Mouse (Mus musculus) myocyte (in vitro differentiated cells): Measurements from ENCODE around the gene Ccnd3. TPM values are rescaled to one million over a fixed set of nuclear protein-coding genes. Genes with fewer than 3 reads are reported as not detected.

Experiments used
- H3K27me3 ChIP-seq: one replicate; pipeline ENCODE4 v1.6.1; 2011; ENCODE audit not compliant: control insufficient read depth, insufficient read depth, insufficient read length
- H3K36me3 ChIP-seq: one replicate; pipeline ENCODE4 v1.6.1; 2011; ENCODE audit not compliant: control insufficient read depth, insufficient read depth
- H3K4me2 ChIP-seq: one replicate; pipeline ENCODE4 v1.6.1; 2011; ENCODE audit warnings: low read depth, control low read depth
- H3K4me3 ChIP-seq: one replicate; pipeline ENCODE4 v1.5.1; 2011; ENCODE audit warnings: mild to moderate bottlenecking, control low read depth, moderate library complexity
- H3K79me2 ChIP-seq: one replicate; pipeline ENCODE4 v1.6.1; 2011; ENCODE audit not compliant: control insufficient read depth, insufficient read depth
- H3ac ChIP-seq: one replicate; pipeline ENCODE4 v1.6.1; 2011; ENCODE audit not compliant: control insufficient read depth, insufficient read length
- CEBPB ChIP-seq: IDR thresholded peaks from 2 replicates; pipeline ENCODE4 v1.6.1; 2011; ENCODE audit warnings: mild to moderate bottlenecking, moderate library complexity; ENCODE audit not compliant: poor library complexity, insufficient read depth, severe bottlenecking
- E2F4 ChIP-seq: IDR thresholded peaks from one replicate; pipeline ENCODE4 v1.6.1; 2011; ENCODE audit warnings: mild to moderate bottlenecking, control low read depth, moderate library complexity; ENCODE audit not compliant: insufficient read depth
- MAX ChIP-seq: IDR thresholded peaks from one replicate; pipeline ENCODE4 v1.6.1; 2011; ENCODE audit warnings: low read depth, mild to moderate bottlenecking, control low read depth
- MYOD1 ChIP-seq, 3 experiments: IDR thresholded peaks; one replicate each; pipeline ENCODE4 v1.6.1; 2011; ENCODE audit warnings: control low read depth in 2 of 3, low read depth in 2 of 3, mild to moderate bottlenecking in 2 of 3, moderate library complexity in 1 of 3; ENCODE audit not compliant: insufficient read length in 2 of 3, control insufficient read depth in 1 of 3
- MYOG ChIP-seq, 3 experiments: IDR thresholded peaks; one replicate each; pipeline ENCODE4 v1.6.1; 2011; ENCODE audit warnings: control low read depth in 2 of 3, low read depth in 2 of 3, mild to moderate bottlenecking in 2 of 3; ENCODE audit not compliant: insufficient read length in 2 of 3, control insufficient read depth in 1 of 3, insufficient read depth in 1 of 3
- POLR2A ChIP-seq: IDR thresholded peaks from one replicate; pipeline ENCODE4 v1.6.1; 2011; ENCODE audit warnings: low read depth, mild to moderate bottlenecking, control low read depth, moderate library complexity; ENCODE audit not compliant: insufficient read length
- POLR2AphosphoS2 ChIP-seq: IDR thresholded peaks from one replicate; pipeline ENCODE4 v1.6.1; 2011; ENCODE audit warnings: low read depth, control low read depth; ENCODE audit not compliant: insufficient read length
- REST ChIP-seq: IDR thresholded peaks from one replicate; pipeline ENCODE4 v1.6.1; 2011; ENCODE audit warnings: mild to moderate bottlenecking, control low read depth, moderate library complexity; ENCODE audit not compliant: insufficient read depth, insufficient read length
- SRF ChIP-seq: IDR thresholded peaks from one replicate; pipeline ENCODE4 v1.6.1; 2011; ENCODE audit warnings: low read depth; ENCODE audit not compliant: control insufficient read depth, insufficient read length
- TCF12 ChIP-seq: IDR thresholded peaks from one replicate; pipeline ENCODE4 v1.6.1; 2011; ENCODE audit warnings: mild to moderate bottlenecking, control low read depth; ENCODE audit not compliant: poor library complexity, insufficient read depth, severe bottlenecking
- TCF3 ChIP-seq: IDR thresholded peaks from one replicate; pipeline ENCODE4 v1.6.1; 2011; ENCODE audit warnings: low read depth, control low read depth; ENCODE audit not compliant: insufficient read length
- USF1 ChIP-seq: IDR thresholded peaks from one replicate; pipeline ENCODE4 v1.6.1; 2011; ENCODE audit warnings: low read depth, mild to moderate bottlenecking, control low read depth, moderate library complexity
- polyA plus RNA-seq: library from polyadenylated mRNA; unstranded; fragments of >200 nt; fragmentation: generic; extraction: Trizol; gene quantifications from one replicate; pipeline ENCODE4 v1.2.1, GENCODE M21; 2012; ENCODE audit warnings: missing spikeins

The Ccnd3 gene
- polyA plus RNA-seq, 1 experiment, result 858 TPM

DNA sequence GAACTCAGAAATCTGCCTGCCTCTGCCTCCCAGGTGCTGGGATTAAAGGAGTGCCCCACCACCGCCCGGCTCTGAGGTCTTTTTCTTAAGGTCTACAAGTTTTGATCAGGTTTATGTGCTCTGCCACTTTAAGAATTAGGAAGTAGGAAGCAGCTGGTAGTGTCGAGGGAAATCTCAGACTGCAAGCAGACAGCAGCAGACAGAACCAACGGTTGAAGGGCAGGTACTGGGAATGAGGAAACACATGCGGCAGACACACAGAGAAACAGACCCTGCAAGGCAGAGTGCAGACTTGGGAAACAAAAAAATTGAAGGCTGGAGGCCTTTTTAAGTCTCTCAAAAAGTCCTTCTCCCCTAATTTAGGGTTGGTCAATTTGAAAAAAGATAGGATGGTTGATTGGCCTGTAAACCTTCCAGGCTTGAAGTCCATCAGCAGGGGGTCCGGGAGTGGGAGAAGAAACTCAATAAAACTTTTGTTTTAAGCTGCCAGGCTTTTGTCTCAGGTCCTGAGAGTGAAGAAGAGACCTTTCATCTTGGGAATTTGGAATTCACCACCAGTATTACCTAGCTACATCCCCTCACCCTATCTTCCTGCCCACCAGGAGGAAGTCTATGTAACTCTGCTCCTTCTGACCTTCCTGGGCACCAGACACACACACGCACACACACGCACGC is 4.3 kb downstream of the Ccnd3 start:
- no peak for TF ChIP-seq POLR2AphosphoS2
- TF ChIP-seq MYOD1 (IDR thresholded peaks at IDR 0.05; ENCODE audit: control insufficient read depth in 1 of 3, insufficient read length in 2 of 3, low read depth in 2 of 3), result no peak
- no peak for TF ChIP-seq USF1
- no peak for TF ChIP-seq CEBPB
- TF ChIP-seq TCF12, result no peak
- TF ChIP-seq REST, result no peak
- no peak for TF ChIP-seq MYOG (IDR thresholded peaks at IDR 0.05; ENCODE audit: control insufficient read depth in 1 of 3, insufficient read depth in 1 of 3, insufficient read length in 2 of 3, low read depth in 2 of 3)
- TF ChIP-seq MAX, result no peak
- Histone ChIP-seq H3K27me3 (no peaks in the 10 kb centered on the region), H3K4me2 (peak overlapping the region; percentile 18), H3K79me2 (peaks cover 5% of the 10 kb centered on the region), H3ac (no peak overlapping the region), H3K4me3 (no peak overlapping the region), H3K36me3 (no peaks in the 10 kb centered on the region)

DNA sequence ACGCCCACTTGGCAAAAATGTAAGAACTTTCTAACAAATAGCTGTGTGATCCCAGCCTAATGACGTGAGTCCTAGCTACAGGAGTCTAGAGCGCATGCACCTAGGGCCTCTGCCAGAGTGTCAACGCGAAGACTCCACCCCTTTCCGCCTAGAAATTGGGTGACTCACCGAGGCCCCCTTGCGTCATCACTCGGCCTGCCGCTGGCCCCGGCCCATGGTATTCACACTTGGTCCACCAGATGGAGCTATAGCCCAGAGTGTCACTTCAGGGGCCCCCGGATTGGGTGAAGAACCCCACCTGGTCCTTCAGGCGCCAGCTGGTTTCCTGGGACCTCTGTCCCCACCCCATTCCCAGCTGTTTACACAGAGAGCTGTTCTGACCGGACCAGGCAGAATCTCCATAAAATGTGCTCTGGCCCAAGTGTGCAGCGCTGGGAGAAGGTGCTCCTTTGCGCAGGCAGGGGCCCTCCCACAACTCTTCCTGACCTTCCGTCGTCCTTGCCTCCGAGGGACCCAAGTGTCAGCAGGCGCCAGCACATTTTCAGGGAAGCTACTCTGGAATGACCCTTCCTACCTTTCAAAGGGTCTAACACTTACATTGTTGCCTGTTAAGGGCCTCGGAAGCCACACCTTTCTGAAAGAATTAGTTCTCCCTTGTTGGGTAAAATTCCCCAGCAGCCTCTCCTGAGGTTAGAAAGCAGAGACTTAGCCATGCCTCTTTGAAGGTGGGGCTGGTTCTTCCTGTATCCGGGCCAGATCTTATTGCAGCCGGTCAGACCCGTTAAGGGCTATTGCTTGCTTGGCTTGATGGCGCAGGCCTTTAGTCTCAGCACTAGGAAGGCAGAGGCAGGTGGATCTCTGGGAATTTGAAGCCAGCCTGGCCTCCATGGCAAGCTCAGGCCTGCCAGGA is 6.5 kb downstream of the Ccnd3 start:
- Histone ChIP-seq H3ac (no peak overlapping the region), H3K4me3 (no peak overlapping the region), H3K4me2 (peak overlapping the region; percentile 76), H3K36me3 (no peaks in the 10 kb centered on the region), H3K79me2 (peaks cover 5% of the 10 kb centered on the region), H3K27me3 (no peaks in the 10 kb centered on the region)
- TF ChIP-seq SRF (no peak), POLR2AphosphoS2 (no peak), MAX (no peak), MYOD1 (IDR thresholded peaks at IDR 0.05; ENCODE audit: control insufficient read depth in 1 of 3, insufficient read length in 2 of 3, low read depth in 2 of 3) (peak; percentile 76 to 92 (median 84)), CEBPB (peak; percentile 86), MYOG (IDR thresholded peaks at IDR 0.05; ENCODE audit: control insufficient read depth in 1 of 3, insufficient read depth in 1 of 3, insufficient read length in 2 of 3, low read depth in 2 of 3) (peak; percentile 69 to 97 (median 71)), TCF3 (peak; percentile 65), E2F4 (no peak), TCF12 (peak; percentile 93), USF1 (peak; percentile 9), POLR2A (no peak), REST (no peak)

DNA sequence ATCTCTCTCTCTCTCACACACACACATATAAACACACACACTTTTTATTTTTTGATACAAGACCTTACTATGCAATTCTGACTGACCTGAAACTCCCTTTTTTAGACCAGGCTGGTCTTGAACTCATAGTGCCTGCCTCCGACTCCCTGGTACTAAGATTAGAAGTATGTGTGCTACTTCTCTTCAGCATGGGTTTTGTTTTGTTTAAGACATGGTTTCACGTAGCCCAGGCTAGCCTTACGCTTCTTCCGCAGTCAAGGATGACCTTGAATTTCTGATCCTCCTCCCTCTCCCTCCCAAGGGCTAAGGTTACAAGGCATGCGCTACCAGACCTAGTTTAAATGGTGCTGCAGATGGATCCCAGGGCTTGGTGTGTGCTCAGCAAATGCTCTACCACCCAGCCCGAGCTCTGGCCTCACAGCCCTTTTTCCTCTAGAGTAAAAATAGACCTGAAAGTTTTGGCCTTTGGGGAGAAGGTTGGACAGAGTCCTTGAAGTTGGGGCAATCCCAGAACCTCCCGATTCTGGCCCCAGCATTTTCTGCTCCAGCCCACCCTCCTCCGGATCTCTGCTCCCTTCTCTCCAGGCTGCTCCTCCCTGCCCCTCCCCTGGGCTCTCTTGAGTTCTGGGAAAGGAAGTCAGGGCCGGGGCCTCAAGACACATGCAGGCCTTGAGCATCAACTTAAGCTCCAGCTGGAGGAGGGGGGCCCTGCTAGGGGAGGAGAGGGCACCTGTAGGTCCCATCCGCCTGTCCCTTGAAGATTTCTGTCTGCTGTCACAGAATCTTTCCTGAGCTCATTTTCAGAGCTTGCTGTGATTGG is 8.3 kb downstream of the Ccnd3 start:
- Histone ChIP-seq H3K27me3 (no peaks in the 10 kb centered on the region), H3K79me2 (peaks cover 5% of the 10 kb centered on the region), H3K36me3 (no peaks in the 10 kb centered on the region), H3K4me3 (no peak overlapping the region), H3K4me2 (no peak overlapping the region), H3ac (no peak overlapping the region)
- TF ChIP-seq TCF3 (no peak), SRF (no peak)

DNA sequence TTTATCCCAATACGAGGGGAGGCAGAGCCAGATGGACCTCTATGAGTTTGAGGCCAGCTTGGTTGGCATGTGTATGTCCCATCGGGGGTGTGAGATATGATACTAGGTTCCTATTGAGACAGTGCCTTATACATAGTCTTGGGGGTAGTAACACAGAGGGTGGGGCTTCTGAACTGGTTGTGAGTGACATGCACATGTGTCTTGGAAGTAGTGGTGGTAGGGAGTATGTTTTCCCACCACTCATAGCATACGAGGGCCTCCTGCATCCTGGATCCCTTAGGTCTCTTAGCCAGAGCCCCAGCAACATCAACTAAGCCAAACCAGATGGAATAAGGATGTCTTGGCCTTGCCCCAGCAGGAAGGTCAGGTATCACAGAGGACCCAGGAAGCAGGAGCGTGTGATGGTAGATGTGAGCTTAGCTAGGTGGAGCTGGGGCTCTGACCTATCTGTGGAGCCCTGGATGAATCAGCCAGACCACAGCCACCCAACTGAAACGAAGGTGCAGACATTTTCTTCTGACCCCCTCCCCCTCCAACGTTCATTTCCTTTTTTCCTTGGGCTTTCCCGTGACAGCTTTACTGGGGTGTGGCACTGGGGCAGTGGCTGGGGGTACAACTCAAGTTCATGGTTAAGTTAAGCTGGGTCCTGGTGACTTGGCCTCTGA is 10.5 kb downstream of the Ccnd3 start:
- TF ChIP-seq REST (no peak), MYOD1 (IDR thresholded peaks at IDR 0.05; ENCODE audit: control insufficient read depth in 1 of 3, insufficient read length in 2 of 3, low read depth in 2 of 3) (peak in 2 of 3 experiments; percentile 72 to 90)
- no peak overlapping the region for H3K4me2 ChIP-seq
- peaks cover 5% of the 10 kb centered on the region for H3K79me2 ChIP-seq
- H3K4me3 ChIP-seq, result no peak overlapping the region
- no peaks in the 10 kb centered on the region for H3K36me3 ChIP-seq
- H3ac ChIP-seq, result no peak overlapping the region
- no peaks in the 10 kb centered on the region for H3K27me3 ChIP-seq

DNA sequence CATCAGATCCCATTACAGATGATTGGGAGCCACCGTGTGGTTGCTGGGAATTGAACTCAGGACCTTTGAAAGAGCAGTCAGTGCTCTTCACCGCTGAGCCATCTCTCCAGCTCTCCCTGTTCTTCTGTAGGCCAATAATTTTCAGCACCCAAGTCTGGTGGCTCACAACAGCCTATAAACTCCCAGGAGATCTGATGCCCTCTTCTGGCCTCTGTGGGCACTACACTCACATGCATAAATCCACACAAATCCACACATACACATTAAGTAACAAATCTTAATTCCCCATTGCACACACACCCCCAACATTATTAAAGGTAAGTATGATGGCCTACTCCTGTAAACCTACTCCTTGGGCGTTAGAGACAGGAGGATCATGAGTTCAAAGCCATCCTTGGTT is 11.4 kb downstream of the Ccnd3 start:
- H3K4me3 ChIP-seq, result no peak overlapping the region
- H3K36me3 ChIP-seq, result no peaks in the 10 kb centered on the region
- no peaks in the 10 kb centered on the region for H3K27me3 ChIP-seq
- no peak overlapping the region for H3K4me2 ChIP-seq
- no peak overlapping the region for H3ac ChIP-seq
- H3K79me2 ChIP-seq, result peaks cover 5% of the 10 kb centered on the region
- TF ChIP-seq MYOD1 (IDR thresholded peaks at IDR 0.05; ENCODE audit: control insufficient read depth in 1 of 3, insufficient read length in 2 of 3, low read depth in 2 of 3) (no peak), CEBPB (no peak), POLR2AphosphoS2 (no peak), TCF3 (no peak), REST (no peak), MYOG (IDR thresholded peaks at IDR 0.05; ENCODE audit: control insufficient read depth in 1 of 3, insufficient read depth in 1 of 3, insufficient read length in 2 of 3, low read depth in 2 of 3) (no peak), POLR2A (no peak), USF1 (no peak), SRF (no peak), E2F4 (no peak), MAX (no peak), TCF12 (no peak)
